Mouse (Mus musculus): ENCODE measurements around the gene Gm10318. TPM values are rescaled to one million over a fixed set of nuclear protein-coding genes. Genes with fewer than 3 reads are reported as not detected.

Gene Gm10318
- not detected in 4 replicates for total RNA-seq (2023)

DNA sequence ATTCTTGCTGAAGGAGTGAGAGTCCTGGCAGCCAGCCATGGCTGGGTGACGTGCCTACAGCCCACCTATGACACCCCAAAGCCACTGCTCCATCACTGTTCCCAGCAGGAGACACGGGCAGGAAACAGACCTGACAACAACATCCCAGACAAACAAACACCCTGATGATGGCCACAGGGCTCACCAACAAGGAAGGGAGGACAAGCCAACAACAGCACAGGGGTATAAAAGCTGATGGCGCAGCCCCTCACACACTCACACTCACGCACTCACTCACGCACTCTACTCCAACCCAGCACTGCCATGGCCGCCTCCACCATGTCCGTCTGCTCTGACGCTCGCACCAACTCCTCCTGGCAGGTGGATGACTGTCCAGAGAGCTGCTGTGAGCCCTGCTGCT, at the start of gene Gm10318:
Gm10318 (plus strand) TSS at position 301 of the 400 bp plus-strand sequence.

GRCm38 (mm10) chr10:77811743-77812142, 40.9 kb upstream of the Gm10318 start, which contains the start of gene Gm9507:
Gene Gm9507, minus strand, starts transcription at chr10:77811843.

DNA sequence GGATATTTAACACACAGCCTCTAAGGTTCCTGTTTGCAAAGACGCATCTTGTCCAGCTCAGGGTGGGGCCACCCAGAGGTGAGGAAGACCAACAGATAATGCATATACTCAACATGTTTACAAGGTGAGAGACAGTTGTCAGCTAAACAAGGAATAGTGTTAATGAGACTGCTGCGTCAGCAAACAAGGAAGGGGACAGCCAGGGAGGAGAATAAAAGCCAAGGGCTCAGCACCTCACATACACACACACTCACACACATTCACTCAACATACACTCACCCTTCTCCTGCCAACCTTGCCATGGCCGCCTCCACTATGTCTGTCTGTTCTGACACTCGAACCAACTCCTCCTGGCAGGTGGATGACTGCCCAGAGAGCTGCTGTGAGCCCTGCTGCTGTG, 38.3 kb upstream of the Gm10318 start, which contains the start of gene Gm2696:
Gm2696 (plus strand) TSS at position 301 of the 400 bp plus-strand sequence.

GRCm38 (mm10) chr10:77826951-77827350, 25.7 kb upstream of the Gm10318 start, which contains the start of gene Krtap10-4:
Gene Krtap10-4, minus strand, starts transcription at chr10:77827095.

DNA sequence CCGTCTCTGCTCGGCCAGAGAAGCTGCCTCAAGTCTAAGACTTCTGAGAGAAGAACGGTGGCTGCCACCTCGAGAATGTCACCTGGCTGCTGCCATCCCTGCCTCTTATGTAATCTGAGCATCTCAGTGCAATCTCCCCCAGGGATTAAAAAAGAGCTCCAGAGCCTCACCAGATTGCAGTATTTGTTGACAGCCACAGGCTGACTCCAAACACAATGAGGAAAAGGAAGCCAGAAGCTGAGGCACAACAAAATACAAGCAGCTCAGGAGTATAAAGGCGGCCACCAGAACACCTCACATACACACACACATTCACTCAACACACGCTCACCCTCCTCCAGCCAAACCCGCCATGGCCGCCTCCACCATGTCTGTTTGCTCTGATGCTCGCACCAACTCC, 17.0 kb upstream of the Gm10318 start, which contains the start of gene Krtap10-10:
Krtap10-10 (plus strand) TSS at position 301 of the 400 bp plus-strand sequence.

GRCm38 (mm10) chr10:77846503-77846902, 6.2 kb upstream of the Gm10318 start, which contains the start of gene Gm36176:
Gene Gm36176, plus strand, starts transcription at chr10:77846803.

GRCm38 (mm10) chr10:77861675-77862074, 9.0 kb downstream of the Gm10318 start, which contains the start of gene Gm3285:
Gene Gm3285, plus strand, starts transcription at chr10:77861975.

DNA sequence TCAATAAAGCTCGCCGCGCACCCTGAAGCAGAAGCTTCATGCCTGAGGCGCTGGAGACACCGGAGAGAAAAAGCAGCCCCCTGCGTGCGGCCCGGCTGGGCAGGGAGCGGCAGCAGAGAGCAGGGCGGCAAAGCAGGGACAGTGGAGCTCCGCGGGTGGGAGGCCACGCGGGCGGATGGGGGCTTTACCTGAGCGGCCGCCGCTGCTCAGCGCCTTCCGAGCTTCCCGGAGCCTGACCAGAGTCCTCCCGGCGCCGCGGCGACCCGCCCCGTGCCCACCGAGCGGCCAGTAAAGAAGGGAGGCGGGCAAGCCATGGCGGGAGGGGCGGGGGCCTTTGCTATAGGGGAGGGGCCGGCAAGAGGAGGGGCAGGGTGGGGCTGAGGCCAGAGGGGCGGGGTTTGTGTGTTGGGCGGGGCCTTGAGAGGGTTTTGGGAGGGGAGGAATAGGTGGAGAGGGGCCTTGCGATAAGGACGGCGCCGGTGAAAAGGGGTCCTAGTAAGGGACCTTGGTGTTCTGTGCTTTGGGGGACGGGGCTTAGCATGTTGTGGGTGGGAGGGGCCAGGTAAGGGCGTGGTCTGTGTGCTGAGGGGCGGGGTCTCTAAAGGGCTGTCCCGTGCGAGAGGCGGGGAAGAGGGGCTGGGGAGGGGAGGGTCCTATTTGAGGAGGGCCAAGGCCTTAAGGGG, 49.7 kb downstream of the Gm10318 start, which contains the start of gene Lrrc3:
Lrrc3 (minus strand) TSS at position 326 of the 683 bp plus-strand sequence.

Other genes with a start within 250 kb of the Gm10318 start
- 59.3 to 66.2 TPM (median 61.2 TPM) in 4 replicates for gene Sumo3, start 246.8 kb upstream of the Gm10318 start, total RNA-seq (2023)
- gene Gm49325, start 246.7 kb upstream of the Gm10318 start, total RNA-seq (2023): 3.8 TPM in 1 of 4 replicates, not detected in the others
- gene Ube2g2, start 230.6 kb upstream of the Gm10318 start, total RNA-seq (2023): 36.7 to 55.5 TPM (median 43.1 TPM) in 4 replicates
- gene Tspear, start 166.3 kb upstream of the Gm10318 start, total RNA-seq (2023): 3.3 to 4.2 TPM (median 3.7 TPM) in 4 replicates
- gene Gm19402, start 162.1 kb upstream of the Gm10318 start, total RNA-seq (2023): not detected in 4 replicates
- not detected in 4 replicates for gene Gm9508, start 155.6 kb upstream of the Gm10318 start, total RNA-seq (2023)
- gene Gm10272, start 146.2 kb upstream of the Gm10318 start, total RNA-seq (2023): not detected in 4 replicates
- gene Gm10024, start 141.4 kb upstream of the Gm10318 start, total RNA-seq (2023): not detected in 4 replicates
- not detected in 4 replicates for gene Gm10142, start 137.1 kb upstream of the Gm10318 start, total RNA-seq (2023)
- not detected in 4 replicates for gene Krtap12-1, start 132.3 kb upstream of the Gm10318 start, total RNA-seq (2023)
- gene Gm10100, start 126.4 kb upstream of the Gm10318 start, total RNA-seq (2023): not detected in 4 replicates
- gene Gm18596, start 110.2 kb upstream of the Gm10318 start, total RNA-seq (2023): not detected in 4 replicates
- gene Gm9736, start 101.5 kb upstream of the Gm10318 start, total RNA-seq (2023): not detected in 4 replicates
- not detected in 4 replicates for gene Gm3233, start 93.2 kb upstream of the Gm10318 start, total RNA-seq (2023)
- gene Gm3238, start 81.5 kb upstream of the Gm10318 start, total RNA-seq (2023): not detected in 4 replicates
- not detected in 4 replicates for gene Gm7138, start 75.9 kb upstream of the Gm10318 start, total RNA-seq (2023)
- gene Gm3250, start 70.3 kb upstream of the Gm10318 start, total RNA-seq (2023): not detected in 4 replicates
- not detected in 4 replicates for gene Gm7137, start 64.7 kb upstream of the Gm10318 start, total RNA-seq (2023)
- not detected in 4 replicates for gene Gm9639, start 57.8 kb upstream of the Gm10318 start, total RNA-seq (2023)
- gene Gm19668, start 53.7 kb upstream of the Gm10318 start, total RNA-seq (2023): not detected in 4 replicates
- not detected in 4 replicates for gene Gm9507, start 41.0 kb upstream of the Gm10318 start, total RNA-seq (2023)
- gene Gm2696, start 38.2 kb upstream of the Gm10318 start, total RNA-seq (2023): not detected in 4 replicates
- not detected in 4 replicates for gene Krtap10-4, start 25.8 kb upstream of the Gm10318 start, total RNA-seq (2023)
- not detected in 4 replicates for gene Krtap10-10, start 16.9 kb upstream of the Gm10318 start, total RNA-seq (2023)
- gene Gm36176, start 6.1 kb upstream of the Gm10318 start, total RNA-seq (2023): not detected in 4 replicates
- gene Gm3285, start 9.1 kb downstream of the Gm10318 start, total RNA-seq (2023): not detected in 4 replicates
- gene Lrrc3, start 49.7 kb downstream of the Gm10318 start, total RNA-seq (2023): 0.16 to 0.27 TPM in 2 of 4 replicates, not detected in the others
- gene Trpm2, start 117.7 kb downstream of the Gm10318 start, total RNA-seq (2023): 21.4 to 30.7 TPM (median 24.9 TPM) in 4 replicates
- 7.4 to 12.6 TPM (median 10.7 TPM) in 4 replicates for gene 1810043G02Rik, start 125.7 kb downstream of the Gm10318 start, total RNA-seq (2023)
- 76.6 to 97.0 TPM (median 84.3 TPM) in 4 replicates for gene Pfkl, start 157.2 kb downstream of the Gm10318 start, total RNA-seq (2023)
- not detected in 4 replicates for gene Dnmt3l, start 189.1 kb downstream of the Gm10318 start, total RNA-seq (2023)
- 1.3 to 2.2 TPM (median 1.9 TPM) in 4 replicates for gene Aire, start 190.8 kb downstream of the Gm10318 start, total RNA-seq (2023)
- gene Icosl, start 216.4 kb downstream of the Gm10318 start, total RNA-seq (2023): 243 to 274 TPM (median 264 TPM) in 4 replicates

Data from B cell, adult 62 days (primary cell).